Mouse (Mus musculus) ES-Bruce4 (cell line): ENCODE results near the gene Krt23.

Experiments used
- CTCF ChIP-seq: IDR thresholded peaks from one replicate; pipeline ENCODE4 v1.8.1; 2011; ENCODE audit warnings: low read depth, low read length
- EP300 ChIP-seq: IDR thresholded peaks from 2 replicates; pipeline ENCODE4 v1.6.1; 2011; ENCODE audit warnings: low read depth, low read length; ENCODE audit not compliant: insufficient read depth
- POLR2A ChIP-seq: IDR thresholded peaks from one replicate; pipeline ENCODE4 v1.8.1; 2011; ENCODE audit warnings: low read length; ENCODE audit not compliant: insufficient read depth

- TF ChIP-seq EP300 (no peak), CTCF (no peak), POLR2A (no peak)
Observed at GRCm38 (mm10) chr11:99492733-99493573, at the start of gene Krt23.
